Mouse (Mus musculus) mouse embryonic stem cell (cell line): Measurements from ENCODE around the gene Asphd1.
"Not testable (repeated sequence)": the region's sequence is repeated elsewhere in the genome, so short reads cannot be mapped to it uniquely, and the experiment has no call there.

Experiments
- in situ Hi-C, 2 experiments: fragments of 300-500 bp; cut with MboI; formaldehyde crosslinking; loops; 1 replicate in 1 of 2; 3 replicates in 1 of 2; pipeline ENCODE4 v1.14.3; 2019 to 2020; ENCODE audit warnings: low sequenced_read_pairs in 2 of 2, low pct_unique_long_range_greater_than_20kb in 1 of 2, mixed read lengths in 1 of 2; ENCODE audit not compliant: unreplicated experiment in 1 of 2

The Asphd1 gene

DNA sequence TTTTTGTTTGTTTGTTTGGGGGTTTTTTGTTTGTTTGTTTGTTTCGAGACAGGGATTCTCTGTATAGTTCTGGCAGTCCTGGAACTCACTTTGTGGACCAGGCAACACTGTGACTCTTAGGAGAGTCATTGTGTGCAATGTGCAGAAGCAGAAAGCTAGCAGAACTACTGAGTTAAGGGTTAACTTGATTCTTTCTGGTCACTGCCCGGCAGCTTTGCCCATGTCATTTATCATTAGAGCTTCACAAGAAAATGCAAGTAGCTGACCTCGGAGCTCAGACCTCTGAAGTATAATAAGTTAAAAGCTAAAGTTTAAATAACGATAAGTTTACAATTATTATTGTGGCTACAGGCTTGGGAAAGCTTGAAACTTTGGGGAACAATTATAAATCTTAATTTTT is 31.0 kb downstream of the Asphd1 start:
- in situ Hi-C loops: not testable (repeated sequence)

DNA sequence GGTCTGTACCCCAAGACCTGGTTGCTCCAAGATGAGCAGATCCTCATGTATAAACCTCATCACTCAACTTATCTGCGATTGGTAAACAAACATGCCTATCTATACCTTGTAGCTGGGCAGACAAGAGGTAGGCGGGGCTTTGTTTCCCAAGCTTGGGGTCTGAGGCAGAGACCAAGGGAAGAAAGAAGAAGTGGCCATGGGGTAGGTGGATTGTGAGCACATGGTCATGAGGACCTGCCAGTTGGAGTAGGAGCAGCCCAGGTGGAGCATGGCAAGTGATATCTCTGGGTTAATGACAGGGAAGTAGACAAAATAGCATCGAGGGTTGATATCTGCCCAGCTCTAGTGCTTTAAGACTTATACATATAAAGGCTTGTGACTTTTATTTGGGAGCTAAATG is 34.5 kb downstream of the Asphd1 start:
- in situ Hi-C loops: no loop called here

DNA sequence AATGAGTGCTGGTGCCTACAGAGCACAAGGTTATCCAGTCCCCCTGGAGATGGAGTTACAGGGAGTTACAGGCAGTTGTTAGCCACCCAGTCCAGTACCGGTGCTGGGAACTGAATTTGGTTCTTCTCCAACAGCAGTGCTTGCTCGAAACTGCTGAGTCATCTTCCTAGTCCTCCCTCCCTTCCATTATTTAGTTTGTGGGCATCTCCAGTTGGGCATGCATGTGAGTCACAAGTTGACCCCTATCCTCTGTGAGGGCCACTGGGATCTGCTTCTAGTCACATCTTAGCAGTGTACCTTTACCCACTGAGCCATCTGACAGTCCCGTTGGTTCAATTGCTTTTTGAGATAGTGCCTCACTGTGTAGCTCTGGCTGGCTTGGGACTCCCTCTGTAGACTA is 43.8 kb downstream of the Asphd1 start:
- in situ Hi-C loops: no loop called here

DNA sequence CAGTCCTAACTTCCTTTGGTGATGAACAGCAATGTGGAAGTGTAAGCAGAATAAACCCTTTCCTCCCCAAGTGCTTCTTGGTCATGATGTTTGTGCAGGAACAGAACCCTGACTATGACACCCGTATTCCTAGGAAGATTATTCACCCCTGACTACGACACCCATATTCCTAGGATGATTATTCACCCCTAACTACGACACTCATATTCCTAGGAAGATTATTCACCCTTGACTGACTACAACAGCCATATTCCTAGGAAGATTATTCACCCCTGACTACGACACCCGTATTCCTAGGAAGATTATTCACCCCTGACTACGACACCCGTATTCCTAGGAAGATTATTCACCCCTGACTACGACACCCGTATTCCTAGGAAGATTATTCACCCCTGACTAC is 49.6 kb downstream of the Asphd1 start:
- in situ Hi-C loops: not testable (repeated sequence)

DNA sequence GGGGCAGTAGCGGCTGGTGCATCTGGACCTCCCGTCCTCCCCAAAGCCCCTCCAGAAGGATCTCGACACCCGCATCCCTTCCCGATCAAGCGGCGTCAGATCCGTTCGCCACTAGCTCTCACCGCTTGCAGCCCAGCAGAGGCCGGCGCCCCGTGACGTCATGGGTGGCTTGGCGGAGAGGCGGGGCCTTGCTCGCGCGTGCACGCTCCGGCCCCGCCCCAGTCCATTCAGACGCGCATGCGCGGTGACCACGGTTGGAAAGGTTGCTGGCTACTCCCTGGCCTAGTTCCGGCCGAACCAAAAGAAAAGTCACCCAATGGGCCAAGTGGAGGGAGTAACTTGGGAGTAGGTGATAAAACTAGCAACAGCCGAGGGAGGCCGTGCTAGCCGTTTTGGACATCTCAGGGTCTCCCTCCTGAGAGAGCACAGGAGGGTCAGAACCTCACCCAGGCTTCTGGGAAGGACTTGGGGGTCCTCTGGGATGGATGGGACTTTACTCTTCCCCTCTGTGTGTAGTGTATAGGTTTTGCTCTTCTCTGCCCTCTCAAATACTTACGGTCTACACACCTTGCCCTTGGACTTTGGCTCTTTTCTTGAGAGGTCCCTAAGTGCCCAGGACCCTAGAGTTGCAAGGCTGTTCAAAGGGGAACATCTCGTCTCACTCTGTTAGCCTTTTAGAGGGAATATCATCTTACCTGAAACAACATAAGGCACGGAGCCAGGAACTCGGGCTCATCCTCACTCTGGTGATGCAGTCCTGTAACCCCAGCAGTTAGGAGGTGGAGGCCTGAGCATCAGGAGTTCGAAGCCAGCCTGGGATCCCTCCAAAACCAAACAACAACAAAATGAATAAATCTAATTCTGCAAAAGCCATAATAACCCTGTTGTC is 51.0 kb downstream of the Asphd1 start:
- in situ Hi-C loops: no loop called here

DNA sequence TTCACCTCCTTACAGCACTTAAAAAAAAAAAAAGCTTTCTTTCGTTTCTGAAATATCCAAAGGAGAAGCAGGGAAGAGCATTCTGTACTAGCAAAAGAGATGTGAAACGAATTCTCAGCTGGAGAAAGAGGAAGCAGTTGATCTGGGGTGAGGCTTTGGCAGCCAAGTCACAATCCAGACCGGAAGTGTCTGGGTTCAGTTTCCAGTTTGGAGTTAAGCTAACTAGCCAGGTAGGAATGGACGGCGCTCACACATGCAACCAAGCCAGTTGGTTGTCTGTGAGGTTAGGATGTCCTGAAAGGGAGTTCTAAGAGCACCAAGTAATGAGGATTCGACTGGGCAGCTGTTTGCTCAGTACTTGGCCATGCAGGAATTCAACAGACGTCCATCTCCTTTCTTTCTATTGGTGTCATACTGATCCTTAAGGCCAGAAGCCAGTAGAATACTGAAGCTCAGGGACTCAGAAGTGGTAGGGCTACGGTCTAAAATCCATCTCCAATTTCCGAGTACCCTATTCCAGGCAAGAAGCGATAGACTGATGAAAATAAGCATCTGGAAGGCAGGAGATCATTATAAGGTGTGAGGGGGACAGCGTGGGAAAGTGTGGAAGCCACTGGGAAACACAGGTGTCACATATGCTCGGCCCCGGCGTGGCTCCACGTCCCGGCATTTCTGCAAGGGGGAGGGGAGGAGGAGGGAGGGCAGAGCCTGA is 51.8 kb downstream of the Asphd1 start:
- in situ Hi-C loops: no loop called here

DNA sequence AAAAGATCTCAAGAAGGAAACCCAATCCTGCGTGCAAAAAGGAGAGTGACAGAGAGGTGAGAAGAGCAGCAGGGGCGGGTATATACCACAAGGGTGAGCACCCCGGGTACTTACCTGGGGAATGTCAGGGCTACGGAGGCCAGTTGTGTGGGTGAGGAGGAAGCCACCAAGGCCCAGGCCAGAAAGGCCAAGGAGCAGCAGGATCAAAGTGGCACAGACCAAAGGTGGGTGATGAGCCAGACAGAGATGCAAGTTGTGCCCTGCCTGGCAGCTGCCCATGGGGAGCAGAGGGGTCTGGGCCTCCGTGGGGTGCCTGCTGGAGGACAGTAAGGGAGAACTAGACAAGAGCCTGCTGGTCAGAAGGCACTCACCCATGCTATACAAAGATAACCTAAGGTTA is 52.5 kb downstream of the Asphd1 start:
- in situ Hi-C loops: no loop called here
